Mouse (Mus musculus) liver, adult (tissue): ENCODE data around the gene 1810062G17Rik.

Source experiments
- GATA4 ChIP-seq: IDR thresholded peaks from 2 replicates; pipeline ENCODE4 v1.6.1; 2014; ENCODE audit warnings: mild to moderate bottlenecking, low read length; ENCODE audit not compliant: insufficient replicate concordance

1810062G17Rik gene

DNA sequence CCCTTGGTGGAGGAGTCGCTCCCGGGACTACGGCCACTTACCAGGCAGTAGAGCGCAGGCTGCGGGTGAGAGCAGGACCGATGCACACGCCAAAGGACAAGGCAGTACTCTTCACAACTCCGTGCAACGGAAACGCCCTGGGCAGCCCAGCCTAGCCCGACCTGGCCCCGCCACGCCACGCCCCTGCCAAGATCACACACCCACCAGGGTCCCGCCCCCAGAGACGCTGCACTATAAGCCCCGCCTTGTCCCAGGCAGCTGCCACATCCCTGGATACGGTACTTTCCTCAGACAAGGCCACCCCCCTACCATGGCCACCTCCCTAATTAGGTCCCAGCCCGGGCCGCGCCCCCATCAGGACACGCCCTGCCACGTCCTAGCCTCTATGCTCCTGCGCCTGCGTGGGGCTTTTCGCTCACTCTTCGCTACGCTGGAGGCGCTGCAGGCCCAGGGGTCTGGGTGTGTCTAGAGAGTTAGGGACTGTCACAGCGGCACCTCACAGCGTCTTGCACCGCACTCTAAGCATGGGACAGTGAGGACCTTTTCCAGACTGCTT is at the start of gene 1810062G17Rik, which contains the start of gene Anxa5:
Gene 1810062G17Rik, plus strand, starts transcription at position 406 of the 556 bp plus-strand sequence.
Gene Anxa5, minus strand, starts transcription at position 363 of the 556 bp plus-strand sequence.
- TF ChIP-seq GATA4, result peak; percentile 33; the same call in 1 of the 2 replicates

DNA sequence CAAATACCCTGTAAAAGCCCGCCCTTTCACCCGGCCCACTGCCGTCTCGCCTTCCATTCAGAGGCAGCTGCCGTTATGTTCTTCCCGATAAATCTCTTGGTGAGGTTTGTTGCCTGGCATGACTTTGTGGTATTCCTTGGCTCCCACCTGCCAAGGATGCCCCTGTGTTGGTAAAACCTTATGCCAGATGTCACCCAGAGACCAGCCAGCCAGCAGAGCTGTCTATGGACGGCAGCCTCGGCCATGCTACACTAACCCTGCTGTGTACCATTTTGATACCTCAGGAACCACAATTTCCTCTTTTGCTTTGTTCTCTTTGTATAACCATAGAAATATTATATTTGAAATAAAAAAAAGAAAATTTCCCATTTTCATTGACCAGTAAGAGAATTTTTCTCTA is 48.4 kb upstream of the 1810062G17Rik start:
- TF ChIP-seq GATA4, result no peak

DNA sequence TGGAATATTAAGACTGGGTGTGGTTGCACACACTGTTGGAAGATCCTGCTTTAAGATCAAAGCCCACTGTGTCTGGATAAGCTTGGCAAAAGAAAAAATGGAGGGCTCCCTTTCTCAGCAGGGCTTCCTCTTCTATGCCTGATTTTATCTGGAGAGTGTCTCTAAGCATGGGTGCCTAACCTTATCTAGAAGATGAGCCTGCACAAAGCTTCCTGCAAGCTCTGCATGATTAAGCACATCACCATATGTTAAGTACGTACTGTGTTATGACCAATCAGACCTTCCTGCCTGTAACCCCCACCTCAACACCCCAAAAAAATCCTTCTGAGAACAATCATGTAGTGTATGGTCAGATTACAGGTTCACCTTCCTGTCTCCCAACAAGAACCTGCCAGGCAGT is 45.4 kb upstream of the 1810062G17Rik start:
- TF ChIP-seq GATA4, result no peak

DNA sequence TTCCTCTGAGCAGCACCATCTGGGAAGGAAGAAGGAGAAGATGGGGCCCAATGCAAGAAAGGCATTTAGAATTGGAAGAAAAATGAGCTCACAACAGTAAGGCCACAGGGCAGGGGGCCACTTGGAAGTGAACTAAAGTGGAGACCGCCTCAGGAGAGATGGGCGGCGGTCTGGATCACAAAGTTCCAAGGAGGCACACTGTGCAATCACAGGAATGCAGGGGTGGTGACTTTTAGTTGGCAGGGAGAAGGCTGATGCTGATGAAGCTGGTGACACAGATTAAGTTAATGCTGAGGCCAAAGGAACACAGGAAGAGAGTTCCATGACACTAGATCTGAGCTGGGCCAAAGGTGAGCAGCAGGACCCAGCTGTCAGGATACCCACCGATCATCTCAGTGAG is 35.5 kb upstream of the 1810062G17Rik start:
- TF ChIP-seq GATA4, result no peak

DNA sequence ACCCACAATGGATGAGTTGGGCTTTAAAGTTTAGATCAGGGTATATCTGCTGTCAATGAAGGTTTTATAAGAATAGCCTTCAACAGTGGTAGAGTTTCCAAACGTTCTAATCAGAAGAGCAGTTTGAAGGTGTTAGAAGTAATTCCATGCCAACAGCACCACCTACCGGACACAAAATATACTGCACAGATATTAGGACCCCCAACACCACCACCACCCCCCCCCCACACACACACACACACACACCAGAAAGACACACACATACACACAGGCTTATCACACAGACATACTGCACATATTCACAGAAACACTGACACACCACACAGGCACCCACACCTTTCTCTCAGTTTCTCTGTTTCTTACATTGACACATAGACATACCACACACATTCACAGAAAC is 33.3 kb upstream of the 1810062G17Rik start:
- no peak for TF ChIP-seq GATA4

DNA sequence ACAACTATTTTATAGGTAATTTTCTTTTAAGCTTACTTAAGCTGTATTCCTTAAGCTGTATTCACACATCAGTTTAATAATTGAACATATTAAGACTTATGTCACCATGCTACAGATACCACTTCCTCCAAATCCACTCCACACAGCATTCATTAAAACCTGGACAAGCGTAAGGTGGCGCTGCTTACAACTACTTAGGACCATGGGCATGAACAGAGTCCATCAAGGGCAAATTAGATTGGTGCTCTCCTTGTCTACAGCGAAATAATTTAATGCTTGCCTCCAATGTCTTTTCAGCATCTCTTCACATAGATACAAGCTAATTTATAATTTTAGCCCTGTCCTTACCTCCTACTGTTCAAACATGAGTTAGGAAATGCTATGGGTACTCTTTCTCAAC is 29.7 kb upstream of the 1810062G17Rik start:
- no peak for TF ChIP-seq GATA4

DNA sequence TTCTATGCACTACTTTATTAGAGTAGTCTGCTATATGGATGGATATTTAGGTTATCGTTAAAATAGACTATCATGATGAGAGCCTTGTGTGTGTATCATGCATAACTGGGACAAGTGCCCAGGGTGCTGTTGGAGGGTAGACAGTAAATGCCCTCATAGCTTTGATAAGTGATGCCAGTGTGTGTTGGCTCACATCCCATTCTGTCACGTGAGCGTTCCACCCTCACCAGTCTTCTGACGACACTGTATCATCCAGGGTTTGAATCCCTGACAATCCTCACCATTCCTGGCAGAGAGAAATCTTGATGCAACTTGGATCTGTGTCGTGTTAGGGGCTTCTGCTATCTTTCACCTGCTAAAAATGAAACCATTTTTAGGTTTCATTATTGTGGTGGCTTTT is 29.2 kb upstream of the 1810062G17Rik start:
- no peak for TF ChIP-seq GATA4

DNA sequence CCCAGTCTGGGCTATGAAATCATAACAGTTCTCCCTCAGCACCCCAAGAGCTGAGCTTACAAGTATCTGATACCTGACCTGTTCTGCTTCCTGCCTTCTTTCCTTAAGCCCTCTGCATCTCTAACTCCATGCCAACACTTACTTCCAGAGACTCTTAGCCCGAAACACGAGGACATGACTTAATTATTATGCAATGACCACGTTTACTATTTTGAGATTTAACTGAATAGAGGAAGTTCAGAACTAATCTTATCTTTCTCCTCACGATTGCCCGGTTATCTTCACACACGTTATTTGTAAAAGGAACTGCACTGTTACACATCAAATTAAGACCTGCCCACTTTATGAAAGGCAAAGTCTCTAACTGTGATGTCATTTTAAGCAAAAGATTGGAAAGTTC is 28.8 kb upstream of the 1810062G17Rik start:
- no peak for TF ChIP-seq GATA4

DNA sequence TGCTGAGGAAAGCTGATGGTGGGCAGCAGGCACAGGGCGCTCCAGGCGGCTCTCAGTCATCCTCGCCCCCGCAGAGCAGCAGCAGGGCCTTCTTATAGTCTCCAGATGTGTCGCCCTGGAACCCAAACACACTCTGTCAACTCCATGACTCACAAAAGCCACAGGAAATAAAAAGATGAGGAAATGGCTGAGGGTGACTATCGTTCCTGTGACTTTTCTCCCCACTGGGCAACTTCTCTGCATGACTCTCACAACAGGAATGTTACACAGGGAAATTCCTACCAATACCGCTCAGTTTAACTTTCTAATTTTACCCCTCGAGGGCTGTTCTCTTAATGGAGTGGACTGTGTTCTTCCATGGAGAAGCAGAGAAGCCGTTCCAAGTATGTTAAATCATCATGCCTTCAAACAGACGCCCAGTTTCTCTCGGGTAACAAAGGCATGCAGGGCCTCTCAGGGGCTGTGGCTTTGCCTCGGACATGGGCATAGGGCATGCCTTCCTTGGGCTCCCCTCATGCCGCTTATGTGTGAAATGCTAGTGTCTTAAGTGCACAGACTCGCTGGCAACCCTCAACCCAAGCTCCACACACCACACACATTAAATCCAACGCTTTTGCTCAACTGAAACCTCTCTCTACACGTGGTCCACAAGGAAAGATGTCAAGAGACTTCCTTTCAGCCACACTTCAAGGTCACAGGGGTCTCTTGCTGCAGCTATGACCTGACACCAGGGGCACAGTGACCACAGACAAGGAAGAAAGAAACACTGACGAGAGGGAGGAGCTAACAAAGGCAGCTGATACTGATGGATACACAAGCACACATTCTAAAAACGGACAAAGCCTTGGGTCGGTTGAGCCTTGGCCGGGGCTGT is 26.2 kb upstream of the 1810062G17Rik start:
- TF ChIP-seq GATA4, result no peak

DNA sequence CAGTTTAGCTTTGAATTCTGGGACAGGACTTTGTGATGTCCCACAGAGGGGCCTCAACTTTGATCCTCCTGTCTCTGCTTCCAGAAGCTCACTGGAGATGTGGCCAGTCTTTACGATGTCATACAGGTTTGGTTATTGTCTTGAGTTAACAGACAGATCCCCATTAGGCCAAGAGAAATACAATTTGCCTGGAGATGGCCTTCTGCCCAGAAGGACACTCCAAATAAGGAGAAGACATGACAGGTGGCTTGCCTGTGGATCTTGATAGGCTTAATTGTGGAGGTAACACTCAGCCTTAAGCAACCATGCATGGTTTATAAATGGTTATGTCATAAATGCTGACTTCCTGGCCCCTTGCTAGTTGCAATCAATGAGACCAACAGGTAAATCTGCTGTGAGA is 23.2 kb upstream of the 1810062G17Rik start:
- no peak for TF ChIP-seq GATA4

DNA sequence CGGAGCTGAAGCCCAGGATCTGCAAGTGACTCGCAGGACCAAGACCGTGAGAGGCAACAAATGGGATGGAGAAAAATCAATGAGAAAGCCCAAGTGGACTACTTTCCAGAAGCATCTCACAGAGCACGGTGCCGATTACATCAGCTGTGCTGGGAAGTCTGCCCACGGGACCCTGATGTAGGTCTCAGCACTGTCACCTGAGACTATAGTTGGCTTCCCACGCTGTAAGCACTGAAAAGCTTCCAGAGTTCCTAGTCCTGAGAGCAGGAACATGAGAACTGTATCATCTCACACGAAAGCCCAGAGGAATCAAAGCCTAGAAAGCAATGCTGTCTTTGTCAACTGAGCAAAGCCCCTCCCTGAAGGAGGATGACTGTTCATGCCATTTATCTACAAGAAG is 20.6 kb upstream of the 1810062G17Rik start:
- TF ChIP-seq GATA4, result no peak

DNA sequence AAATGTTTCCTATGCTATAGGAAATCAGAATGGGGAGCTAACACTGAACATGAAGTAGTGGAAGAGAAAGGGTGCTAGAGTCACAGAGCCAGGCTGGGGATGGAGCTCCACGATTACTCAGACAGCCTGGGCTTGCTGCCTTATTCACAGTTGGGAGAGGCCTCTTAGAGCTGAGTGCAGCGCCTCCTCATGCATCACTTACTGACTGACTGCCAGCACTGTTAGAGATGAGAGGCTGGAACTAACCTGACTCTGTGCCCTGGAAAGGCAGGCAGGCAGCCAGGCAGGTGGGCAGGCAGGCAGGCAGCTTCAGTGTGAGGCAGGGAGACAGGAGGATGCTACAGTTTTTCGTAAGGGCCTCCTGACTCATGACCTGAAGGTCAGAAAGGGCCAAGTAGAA is 20.2 kb upstream of the 1810062G17Rik start:
- no peak for TF ChIP-seq GATA4

DNA sequence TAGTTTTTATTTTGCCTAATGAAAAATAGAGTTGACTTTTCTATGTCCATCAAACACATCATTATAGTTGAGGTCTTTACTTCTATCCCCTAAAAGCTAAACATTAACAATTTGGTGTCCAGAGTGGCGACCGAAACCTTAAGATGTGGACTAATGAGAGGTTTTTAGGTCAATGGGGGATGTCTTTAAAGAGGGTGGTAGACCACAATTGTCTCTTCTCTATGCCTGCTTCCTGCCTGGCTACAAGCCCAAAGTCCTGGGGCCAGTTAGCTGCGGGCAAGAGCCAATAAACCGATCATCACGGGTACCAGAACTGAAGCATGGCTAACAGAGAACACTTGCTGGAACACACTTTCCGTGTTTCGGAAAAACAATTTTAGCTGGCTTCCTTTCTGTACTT is 15.0 kb upstream of the 1810062G17Rik start:
- TF ChIP-seq GATA4, result no peak

DNA sequence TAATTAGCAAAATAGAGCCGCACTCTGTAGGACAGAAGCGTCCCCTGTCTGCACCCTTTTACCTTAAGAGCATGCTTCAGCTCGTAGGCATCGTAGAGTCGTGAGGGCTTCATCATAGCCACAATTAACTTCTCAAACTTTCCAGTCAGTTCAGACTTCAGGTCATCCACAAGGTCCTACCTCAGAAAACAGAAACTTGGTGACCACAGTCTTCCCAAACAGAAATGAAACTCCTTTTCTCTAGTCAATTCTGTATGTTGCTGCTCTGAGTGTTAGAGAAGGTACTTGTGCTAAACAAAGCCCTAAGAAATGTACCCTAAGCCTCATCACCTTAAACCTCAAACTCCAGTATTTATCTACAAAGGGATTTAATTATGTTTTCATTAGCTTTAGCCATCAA is 13.9 kb upstream of the 1810062G17Rik start:
- TF ChIP-seq GATA4, result no peak

DNA sequence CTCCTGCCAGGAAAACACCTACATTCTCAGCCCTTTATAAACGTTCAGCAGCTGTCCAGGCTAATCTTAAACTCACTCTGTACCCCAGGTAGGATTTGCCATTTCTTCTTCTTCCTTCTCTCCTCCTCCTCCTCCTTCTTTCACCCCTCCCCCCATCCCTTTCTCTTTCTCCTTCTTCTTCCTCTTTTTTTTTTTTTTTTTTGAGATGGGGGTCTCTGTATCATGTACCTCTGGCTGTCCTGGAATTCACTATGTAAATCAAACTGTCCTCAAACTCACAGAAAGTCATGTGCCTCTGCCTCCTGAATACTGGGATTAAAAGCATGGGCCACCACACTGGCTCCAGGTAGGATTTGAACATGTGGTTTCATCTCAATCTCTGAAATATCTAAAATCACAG is 13.4 kb upstream of the 1810062G17Rik start:
- TF ChIP-seq GATA4, result no peak

DNA sequence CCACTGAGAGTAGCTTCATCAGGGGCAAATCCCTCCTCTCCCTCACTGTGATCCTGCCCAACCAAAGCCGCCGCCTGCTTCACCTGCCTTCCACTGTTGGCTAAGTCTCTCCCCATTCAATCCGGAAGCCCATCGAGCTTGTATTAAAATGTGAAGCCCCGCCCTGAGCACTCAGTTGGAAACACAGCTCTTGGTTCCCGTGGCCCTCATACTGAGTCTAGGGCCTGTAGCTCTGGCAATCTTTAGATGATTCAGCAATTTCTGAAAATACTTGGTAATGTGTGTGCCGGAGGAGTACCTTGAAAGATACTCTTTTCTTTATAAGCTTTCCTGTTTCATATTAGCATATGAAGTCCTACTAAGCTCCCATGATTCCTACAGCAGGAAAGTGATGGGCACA is 10.2 kb upstream of the 1810062G17Rik start:
- TF ChIP-seq GATA4, result no peak
